Mouse (Mus musculus): ENCODE data around the gene Zfp128. TPM values are rescaled to one million over a fixed set of nuclear protein-coding genes. Genes with fewer than 3 reads are reported as not detected.
A peak's percentile ranks its signal among the peaks of the same experiment; 100 is the strongest.
"Not testable (repeated sequence)": the region's sequence is repeated elsewhere in the genome, so short reads cannot be mapped to it uniquely, and the experiment has no call there.

The Zfp128 gene
- total RNA-seq (2015; ENCODE audit: low replicate concordance) (0.72 and 0.84 TPM in 2 replicates), total RNA-seq (2017; ENCODE audit: low replicate concordance) (1.0 and 1.9 TPM in 2 replicates)

DNA sequence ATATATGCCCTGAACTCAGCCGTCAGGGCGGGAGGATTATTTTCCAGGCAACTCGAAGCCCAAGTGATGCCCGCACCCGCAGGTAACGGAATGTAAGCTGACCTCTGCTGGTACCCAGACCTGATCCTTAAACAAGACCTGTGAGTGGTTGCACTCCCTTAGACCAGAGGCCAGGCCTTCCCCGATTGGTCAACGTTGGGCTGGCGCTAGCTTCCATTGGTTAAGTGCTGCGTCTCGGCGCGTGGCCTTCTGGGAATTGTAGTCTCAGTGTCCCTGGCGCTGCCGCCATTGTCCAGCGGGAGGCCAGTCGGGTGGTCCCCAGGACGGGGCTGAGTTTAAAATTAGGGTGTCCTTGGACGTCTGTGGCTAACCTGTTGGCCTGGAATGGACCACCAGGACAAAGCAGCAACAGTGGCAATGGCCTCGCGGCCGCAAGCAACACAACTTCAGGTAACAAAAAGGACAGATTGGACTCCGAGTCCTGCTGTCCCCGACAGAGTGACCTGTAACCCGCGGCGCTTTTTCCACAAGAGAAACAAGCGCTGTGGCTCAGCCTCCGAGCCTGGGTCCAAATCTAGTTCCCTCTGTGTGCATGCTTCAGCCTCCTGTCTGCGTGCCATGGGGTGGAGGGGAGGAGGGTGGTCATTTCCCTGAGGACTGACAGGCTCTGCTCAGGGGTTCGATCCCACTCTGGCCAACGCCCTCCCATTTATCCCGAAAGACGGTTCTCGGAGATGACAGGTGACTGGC is at the start of gene Zfp128:
TSS of gene Zfp128 (plus strand) at position 267 of the 750 bp plus-strand sequence.
- peak; percentile 99 for ATAC-seq (replicated peaks; ENCODE audit: low FRiP score, poor library complexity, severe bottlenecking)

DNA sequence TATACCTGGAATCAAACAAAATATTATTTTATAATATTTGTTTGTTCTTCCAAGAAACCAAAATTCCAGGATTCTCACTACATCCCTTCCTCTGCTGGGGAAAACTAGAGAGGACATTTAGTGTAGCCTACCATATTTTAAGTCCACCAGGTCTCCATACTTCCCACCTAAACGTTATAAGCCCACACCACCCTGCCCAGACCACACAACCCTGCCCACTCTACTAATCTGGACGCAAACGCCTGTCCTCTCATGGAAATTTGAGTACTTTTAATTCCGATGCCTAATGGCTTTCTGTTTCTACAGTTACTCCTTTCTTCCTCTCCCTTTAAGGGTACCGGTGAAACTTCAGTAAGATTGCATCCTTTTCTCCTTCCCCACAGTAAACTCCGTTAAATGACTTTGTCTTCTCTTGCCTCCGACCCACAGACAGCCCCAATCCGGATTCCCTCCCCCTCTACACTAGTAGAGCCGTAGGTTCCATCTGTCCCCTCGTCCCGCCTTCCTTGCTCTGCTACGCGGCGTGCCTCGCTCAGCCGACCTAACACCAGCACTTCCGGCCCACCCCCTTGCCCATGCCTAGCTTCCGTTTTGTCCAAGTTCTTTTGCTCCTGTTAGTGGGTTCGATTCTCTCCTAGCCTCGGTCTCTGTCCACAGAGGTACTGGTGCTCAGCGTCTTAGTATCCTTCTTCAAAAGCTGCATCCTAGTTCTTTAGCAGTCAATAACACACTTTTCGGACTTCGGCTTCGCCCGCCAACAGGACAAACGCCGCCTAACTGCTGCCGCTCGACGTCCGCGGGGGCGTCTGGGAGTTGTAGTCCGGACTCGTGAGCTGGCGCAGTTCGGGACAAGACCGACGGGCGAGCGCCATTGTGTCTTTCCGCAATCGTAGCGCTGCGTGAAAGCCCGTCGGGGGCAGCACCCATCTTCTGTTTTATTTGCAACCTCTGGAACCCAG is 46.5 kb upstream of the Zfp128 start, which contains the start of gene Zfp110:
TSS of gene Zfp110 (plus strand) at position 600 of the 959 bp plus-strand sequence.
- peak; percentile 98 for ATAC-seq (replicated peaks; ENCODE audit: low FRiP score, poor library complexity, severe bottlenecking)

GRCm38 (mm10) chr7:12835193-12835671 is 45.7 kb upstream of the Zfp128 start:
- peak; percentile 36 for ATAC-seq (replicated peaks; ENCODE audit: low FRiP score, poor library complexity, severe bottlenecking)

DNA sequence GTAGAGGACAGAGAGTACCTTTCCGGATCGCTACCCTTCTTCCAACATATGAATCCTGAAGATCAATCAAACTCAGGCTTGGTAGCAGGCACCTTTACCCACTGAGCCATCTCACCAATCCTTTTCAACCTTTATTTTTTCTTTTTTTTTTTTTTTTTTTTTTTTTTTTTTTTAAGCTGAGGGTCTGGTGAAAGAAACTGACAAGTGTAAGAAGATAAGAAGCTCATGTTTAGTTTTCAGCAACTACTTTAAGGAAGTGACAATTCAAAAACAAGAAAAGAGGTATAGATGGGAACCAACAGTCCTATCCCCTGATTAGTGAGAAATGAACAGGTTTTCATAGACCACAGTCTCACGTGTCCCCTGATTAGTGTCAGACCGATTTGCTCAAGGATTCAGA is 45.2 kb upstream of the Zfp128 start:
- ATAC-seq (replicated peaks; ENCODE audit: low FRiP score, poor library complexity, severe bottlenecking) = no peak

- no peak for ATAC-seq (replicated peaks; ENCODE audit: low FRiP score, poor library complexity, severe bottlenecking)
Measured at GRCm38 (mm10) chr7:12874301-12874700, 6.7 kb upstream of the Zfp128 start.

- no peak for ATAC-seq (replicated peaks; ENCODE audit: low FRiP score, poor library complexity, severe bottlenecking)
Measured at GRCm38 (mm10) chr7:12880036-12880435, 941 bp upstream of the Zfp128 start.

GRCm38 (mm10) chr7:12880497-12880896 is 480 bp upstream of the Zfp128 start:
- ATAC-seq (replicated peaks; ENCODE audit: low FRiP score, poor library complexity, severe bottlenecking) = not testable (repeated sequence)

- no peak for ATAC-seq (replicated peaks; ENCODE audit: low FRiP score, poor library complexity, severe bottlenecking)
Measured at GRCm38 (mm10) chr7:12886563-12887266, 5.7 kb downstream of the Zfp128 start.

GRCm38 (mm10) chr7:12887585-12887984 is 6.6 kb downstream of the Zfp128 start:
- no peak for ATAC-seq (replicated peaks; ENCODE audit: low FRiP score, poor library complexity, severe bottlenecking)

GRCm38 (mm10) chr7:12890928-12891327 is 10.0 kb downstream of the Zfp128 start:
- no peak for ATAC-seq (replicated peaks; ENCODE audit: low FRiP score, poor library complexity, severe bottlenecking)

DNA sequence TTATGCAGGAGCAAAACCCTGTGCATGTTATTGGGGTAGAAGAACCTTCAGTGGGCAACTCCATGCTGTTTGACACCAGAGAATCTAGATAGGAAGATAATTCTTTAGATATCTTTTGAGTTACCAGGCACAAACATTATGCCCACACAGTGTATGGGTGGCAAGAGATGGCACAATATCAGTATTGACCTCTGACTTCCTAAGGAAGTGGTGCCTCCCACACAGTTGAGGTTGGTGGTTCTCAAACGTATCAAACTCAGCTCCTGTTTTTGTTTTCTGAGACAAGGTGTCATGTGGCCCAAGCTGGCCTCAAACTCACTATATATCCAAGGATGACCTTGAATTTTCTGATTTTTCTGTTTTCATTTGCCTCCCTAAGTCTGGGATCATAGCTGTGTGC is 10.4 kb downstream of the Zfp128 start:
- ATAC-seq (replicated peaks; ENCODE audit: low FRiP score, poor library complexity, severe bottlenecking) = no peak

- ATAC-seq (replicated peaks; ENCODE audit: low FRiP score, poor library complexity, severe bottlenecking) = peak; percentile 90
Measured at GRCm38 (mm10) chr7:12897655-12898410, 16.9 kb downstream of the Zfp128 start, which contains the start of gene Zscan22. Gene Zscan22 (plus strand): TSS chr7:12897815.

GRCm38 (mm10) chr7:12901517-12901916 is 20.5 kb downstream of the Zfp128 start:
- no peak for ATAC-seq (replicated peaks; ENCODE audit: low FRiP score, poor library complexity, severe bottlenecking)

DNA sequence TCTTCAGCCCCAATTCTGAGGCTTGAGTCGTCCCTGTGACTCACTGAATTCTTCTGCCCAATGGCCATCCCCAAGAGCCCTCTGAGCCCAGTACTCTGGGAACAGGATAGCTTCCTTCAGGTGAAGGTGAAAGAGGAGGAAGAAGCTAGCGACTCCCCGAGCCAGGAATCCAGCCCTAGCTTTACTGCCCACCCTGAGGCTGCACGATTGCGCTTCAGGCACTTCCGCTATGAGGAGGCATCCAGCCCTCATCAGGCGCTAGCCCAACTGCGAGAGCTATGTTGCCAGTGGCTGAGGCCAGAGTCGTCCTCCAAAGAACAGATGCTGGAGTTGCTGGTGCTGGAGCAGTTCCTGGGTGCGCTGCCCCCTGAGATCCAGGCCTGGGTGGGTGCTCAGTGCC is 22.6 kb downstream of the Zfp128 start:
- ATAC-seq (replicated peaks; ENCODE audit: low FRiP score, poor library complexity, severe bottlenecking) = no peak

DNA sequence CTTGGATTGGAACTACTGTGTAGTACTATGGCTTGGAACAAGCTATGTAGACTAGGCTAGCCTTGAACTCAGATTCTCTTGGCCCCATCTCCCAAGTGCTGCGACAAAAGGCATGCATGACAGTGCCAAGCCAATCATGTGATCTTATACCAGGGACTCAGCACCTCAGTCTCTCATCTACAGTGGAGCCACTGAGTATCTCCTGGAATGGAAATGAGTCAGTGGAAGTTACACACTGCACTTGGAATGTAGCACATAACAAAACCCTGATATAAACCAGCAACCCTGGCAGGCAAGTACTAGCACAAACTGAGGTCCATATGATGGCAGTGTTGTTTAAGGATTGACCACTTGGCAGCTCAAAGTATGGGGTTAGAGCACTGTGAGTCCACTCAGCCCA is 24.2 kb downstream of the Zfp128 start:
- ATAC-seq (replicated peaks; ENCODE audit: low FRiP score, poor library complexity, severe bottlenecking) = no peak

- ATAC-seq (replicated peaks; ENCODE audit: low FRiP score, poor library complexity, severe bottlenecking) = peak; percentile 82
Measured at GRCm38 (mm10) chr7:12909498-12909962, 28.6 kb downstream of the Zfp128 start.

DNA sequence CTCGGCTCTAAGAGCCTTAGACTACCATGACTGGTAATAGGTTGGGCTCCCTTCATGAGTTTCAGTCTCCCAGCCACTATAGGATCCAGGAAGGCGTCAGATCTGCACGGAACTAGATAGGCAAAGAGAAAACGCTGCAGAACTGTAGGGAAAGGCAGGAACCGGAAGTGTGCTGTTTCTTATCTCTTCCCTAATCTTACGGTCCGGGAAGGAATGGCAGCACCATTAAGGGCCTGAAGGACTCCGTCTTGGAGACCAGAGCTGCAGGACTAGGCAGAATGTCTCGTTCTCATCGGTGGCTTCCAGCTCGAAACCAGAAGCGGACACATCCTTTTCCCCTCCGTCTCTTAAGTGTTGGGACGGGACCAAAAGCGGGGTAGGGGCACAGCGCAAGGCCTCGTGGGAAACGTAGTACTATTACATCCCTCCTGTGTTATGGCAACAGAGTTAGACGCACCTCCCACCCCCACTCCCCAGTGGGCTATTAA is 29.2 kb downstream of the Zfp128 start:
- ATAC-seq (replicated peaks; ENCODE audit: low FRiP score, poor library complexity, severe bottlenecking) = peak; percentile 83

GRCm38 (mm10) chr7:12913556-12913955 is 32.6 kb downstream of the Zfp128 start:
- ATAC-seq (replicated peaks; ENCODE audit: low FRiP score, poor library complexity, severe bottlenecking) = no peak

DNA sequence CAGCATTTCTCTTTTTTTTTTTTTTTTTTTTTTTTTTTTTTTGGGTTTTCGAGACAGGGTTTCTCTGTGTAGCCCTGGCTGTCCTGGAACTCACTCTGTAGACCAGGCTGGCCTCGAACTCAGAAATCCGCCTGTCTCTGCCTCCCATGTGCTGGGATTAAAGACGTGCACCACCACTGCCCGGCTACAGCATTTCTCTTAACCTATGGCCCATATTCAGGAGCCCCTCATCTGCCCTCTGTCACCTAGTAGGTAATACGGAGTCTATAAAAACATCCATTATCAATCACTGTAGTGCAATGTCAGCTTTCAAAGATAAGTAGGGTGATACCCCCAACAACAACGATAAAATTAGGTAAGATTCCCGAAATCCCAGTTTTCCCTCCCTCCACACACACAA is 39.5 kb downstream of the Zfp128 start:
- not testable (repeated sequence) for ATAC-seq (replicated peaks; ENCODE audit: low FRiP score, poor library complexity, severe bottlenecking)
